Mouse (Mus musculus): ENCODE measurements around the gene Vmn1r139. TPM values are rescaled to one million over a fixed set of nuclear protein-coding genes. Genes with fewer than 3 reads are reported as not detected.
"Not testable (repeated sequence)": the region's sequence is repeated elsewhere in the genome, so short reads cannot be mapped to it uniquely, and the experiment has no call there.

Gene Vmn1r139
- not detected in 2 replicates for polyA plus RNA-seq (2012; rRNA removed)

- not testable (repeated sequence) for H3K27me3 ChIP-seq (replicated peaks; ENCODE audit: control insufficient read depth, insufficient read depth, low read length); H3K4me3 ChIP-seq (ENCODE audit: insufficient read depth, low read depth, low read length); H3K27ac ChIP-seq (ENCODE audit: insufficient read depth, low read depth, low read length); H3K4me1 ChIP-seq (ENCODE audit: control insufficient read depth, insufficient read depth, low read length); DNase-seq; H3K36me3 ChIP-seq (ENCODE audit: control insufficient read depth, insufficient read depth, low read length)
- WGBS: no CpG with 5 or more reads among the region's 7 CpGs
These were observed at the start of gene Vmn1r139 for GRCm38 (mm10) chr7:22068757-22069156. Gene Vmn1r139, plus strand, starts transcription at chr7:22069057.

- H3K4me1 ChIP-seq (ENCODE audit: control insufficient read depth, insufficient read depth, low read length); H3K36me3 ChIP-seq (ENCODE audit: control insufficient read depth, insufficient read depth, low read length); H3K4me3 ChIP-seq (ENCODE audit: insufficient read depth, low read depth, low read length); H3K27me3 ChIP-seq (replicated peaks; ENCODE audit: control insufficient read depth, insufficient read depth, low read length); DNase-seq; H3K27ac ChIP-seq (ENCODE audit: insufficient read depth, low read depth, low read length): not testable (repeated sequence)
- WGBS: no CpG with 5 or more reads among the region's 2 CpGs
These were observed 40.1 kb upstream of the Vmn1r139 start, which contains the start of gene Vmn1r138 for GRCm38 (mm10) chr7:22028797-22029196. Gene Vmn1r138, minus strand, starts transcription at chr7:22028897.

- not testable (repeated sequence) for H3K4me3 ChIP-seq (ENCODE audit: insufficient read depth, low read depth, low read length); H3K27ac ChIP-seq (ENCODE audit: insufficient read depth, low read depth, low read length); DNase-seq; H3K4me1 ChIP-seq (ENCODE audit: control insufficient read depth, insufficient read depth, low read length); H3K36me3 ChIP-seq (ENCODE audit: control insufficient read depth, insufficient read depth, low read length); H3K27me3 ChIP-seq (replicated peaks; ENCODE audit: control insufficient read depth, insufficient read depth, low read length)
- WGBS: no CpG with 5 or more reads among the region's 1 CpGs
These were observed 12.7 kb upstream of the Vmn1r139 start, which contains the start of gene Gm6176 for GRCm38 (mm10) chr7:22056205-22056604. Gene Gm6176, minus strand, starts transcription at chr7:22056305.

DNA sequence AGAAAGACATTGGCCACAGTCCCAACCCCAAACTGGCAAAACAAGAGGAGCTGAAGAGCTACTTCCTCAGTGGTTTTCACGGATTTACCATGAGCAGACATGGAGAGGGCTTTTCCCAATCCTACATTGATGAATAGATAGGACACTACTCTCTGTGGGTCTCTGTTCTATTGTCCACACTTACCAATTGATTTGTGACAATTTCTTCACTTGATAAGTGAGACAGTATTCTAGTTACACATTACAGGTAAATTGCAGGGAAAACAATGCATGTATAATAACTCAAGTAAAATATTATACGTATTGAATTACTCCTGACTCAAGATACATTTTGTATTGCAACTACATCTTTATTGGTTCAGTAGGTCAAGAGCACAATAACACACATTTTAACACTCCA is 49.3 kb downstream of the Vmn1r139 start, which contains the start of gene Gm16451:
Gm16451 (minus strand) TSS at position 101 of the 400 bp plus-strand sequence.
- H3K4me1 ChIP-seq (ENCODE audit: control insufficient read depth, insufficient read depth, low read length); H3K27me3 ChIP-seq (replicated peaks; ENCODE audit: control insufficient read depth, insufficient read depth, low read length); DNase-seq; H3K4me3 ChIP-seq (ENCODE audit: insufficient read depth, low read depth, low read length); H3K36me3 ChIP-seq (ENCODE audit: control insufficient read depth, insufficient read depth, low read length); H3K27ac ChIP-seq (ENCODE audit: insufficient read depth, low read depth, low read length): not testable (repeated sequence)
- WGBS: no CpG with 5 or more reads among the region's 2 CpGs

DNA sequence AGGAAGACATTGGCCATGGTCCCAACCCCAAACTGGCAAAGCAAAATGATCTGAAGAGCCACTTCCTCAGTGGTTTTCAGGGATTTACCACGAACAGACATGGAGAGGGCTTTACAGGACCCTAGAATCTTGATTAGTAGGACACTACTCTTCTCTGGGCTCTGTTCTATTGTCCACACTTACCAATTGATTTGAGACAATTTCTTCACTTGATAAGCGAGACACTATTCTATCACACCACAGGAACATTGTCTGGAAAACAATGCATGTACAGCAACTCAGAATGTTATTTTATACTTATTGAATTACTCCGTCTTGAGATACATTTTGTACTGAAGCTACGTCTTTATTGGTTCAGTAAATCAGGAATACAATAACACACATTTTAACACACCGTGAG is 65.8 kb downstream of the Vmn1r139 start, which contains the start of gene Gm10666:
Gm10666 (minus strand) TSS at position 101 of the 400 bp plus-strand sequence.
- not testable (repeated sequence) for H3K27me3 ChIP-seq (replicated peaks; ENCODE audit: control insufficient read depth, insufficient read depth, low read length); H3K4me3 ChIP-seq (ENCODE audit: insufficient read depth, low read depth, low read length); H3K4me1 ChIP-seq (ENCODE audit: control insufficient read depth, insufficient read depth, low read length); DNase-seq; H3K27ac ChIP-seq (ENCODE audit: insufficient read depth, low read depth, low read length); H3K36me3 ChIP-seq (ENCODE audit: control insufficient read depth, insufficient read depth, low read length)
- WGBS: no CpG with 5 or more reads among the region's 5 CpGs

Other genes starting within 250 kb of the Vmn1r139 start
- not detected in 2 replicates for gene Vmn1r135, start 236.7 kb upstream of the Vmn1r139 start, polyA plus RNA-seq (2012; rRNA removed)
- gene Gm5725, start 224.8 kb upstream of the Vmn1r139 start, polyA plus RNA-seq (2012; rRNA removed): not detected in 2 replicates
- gene Gm5891, start 147.8 kb upstream of the Vmn1r139 start, polyA plus RNA-seq (2012; rRNA removed): not detected in 2 replicates
- gene Vmn1r137, start 74.5 kb upstream of the Vmn1r139 start, polyA plus RNA-seq (2012; rRNA removed): not detected in 2 replicates
- not detected in 2 replicates for gene Vmn1r138, start 40.2 kb upstream of the Vmn1r139 start, polyA plus RNA-seq (2012; rRNA removed)
- gene Gm6176, start 12.8 kb upstream of the Vmn1r139 start, polyA plus RNA-seq (2012; rRNA removed): not detected in 2 replicates
- gene Gm16451, start 49.2 kb downstream of the Vmn1r139 start, polyA plus RNA-seq (2012; rRNA removed): not detected in 2 replicates
- gene Gm10666, start 65.7 kb downstream of the Vmn1r139 start, polyA plus RNA-seq (2012; rRNA removed): not detected in 2 replicates
- gene Vmn1r142, start 95.0 kb downstream of the Vmn1r139 start, polyA plus RNA-seq (2012; rRNA removed): not detected in 2 replicates
- gene Vmn1r143, start 120.3 kb downstream of the Vmn1r139 start, polyA plus RNA-seq (2012; rRNA removed): not detected in 2 replicates
- gene Gm8653, start 132.2 kb downstream of the Vmn1r139 start, polyA plus RNA-seq (2012; rRNA removed): not detected in 2 replicates
- not detected in 2 replicates for gene Gm8453, start 160.4 kb downstream of the Vmn1r139 start, polyA plus RNA-seq (2012; rRNA removed)

Measured in kidney, adult 2 months (tissue).